Mouse (Mus musculus): ENCODE results near the gene Txn2. TPM values are rescaled to one million over a fixed set of nuclear protein-coding genes. Genes with fewer than 3 reads are reported as not detected.
A peak's percentile ranks its signal among the peaks of the same experiment; 100 is the strongest.

Gene Txn2
- polyA plus RNA-seq, 1 experiment from 2014 or later: 249 TPM

DNA sequence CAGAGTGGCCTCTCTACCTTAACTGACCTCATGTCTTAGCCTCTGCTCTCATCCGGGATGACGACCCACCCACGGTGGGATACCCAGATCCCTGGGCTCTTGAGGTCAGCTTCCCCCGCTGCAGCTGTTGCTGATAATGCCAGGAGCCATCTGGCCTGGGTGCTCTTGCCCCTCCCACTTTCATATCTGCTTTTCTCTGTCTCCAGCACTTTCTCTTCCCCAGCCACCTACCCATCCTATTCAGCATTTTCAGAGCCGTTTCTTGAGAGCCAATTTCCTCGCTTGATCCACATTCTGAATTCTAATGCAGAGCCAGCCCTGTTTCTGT is 2.8 kb upstream of the Txn2 start:
- WGBS (ENCODE audit: insufficient replicate concordance): 20% methylated on average over 6 of the region's 6 CpGs
- peaks cover 63% of the 10 kb centered on the region for H3K4me1 ChIP-seq
- peak; percentile 61 for ATAC-seq
- peaks cover 15% of the 10 kb centered on the region; the same call in 1 of the 2 replicates for H3K27me3 ChIP-seq (replicated peaks)
- H3K4me2 ChIP-seq: peak overlapping the region; percentile 88
- H3K36me3 ChIP-seq: peaks cover 11% of the 10 kb centered on the region
- H3K9ac ChIP-seq: peak overlapping the region; percentile 53
- H3K27ac ChIP-seq: peak overlapping the region; percentile 86
- no peaks in the 10 kb centered on the region for H3K9me3 ChIP-seq (replicated peaks)
- peak overlapping the region; percentile 10 for H3K4me3 ChIP-seq

DNA sequence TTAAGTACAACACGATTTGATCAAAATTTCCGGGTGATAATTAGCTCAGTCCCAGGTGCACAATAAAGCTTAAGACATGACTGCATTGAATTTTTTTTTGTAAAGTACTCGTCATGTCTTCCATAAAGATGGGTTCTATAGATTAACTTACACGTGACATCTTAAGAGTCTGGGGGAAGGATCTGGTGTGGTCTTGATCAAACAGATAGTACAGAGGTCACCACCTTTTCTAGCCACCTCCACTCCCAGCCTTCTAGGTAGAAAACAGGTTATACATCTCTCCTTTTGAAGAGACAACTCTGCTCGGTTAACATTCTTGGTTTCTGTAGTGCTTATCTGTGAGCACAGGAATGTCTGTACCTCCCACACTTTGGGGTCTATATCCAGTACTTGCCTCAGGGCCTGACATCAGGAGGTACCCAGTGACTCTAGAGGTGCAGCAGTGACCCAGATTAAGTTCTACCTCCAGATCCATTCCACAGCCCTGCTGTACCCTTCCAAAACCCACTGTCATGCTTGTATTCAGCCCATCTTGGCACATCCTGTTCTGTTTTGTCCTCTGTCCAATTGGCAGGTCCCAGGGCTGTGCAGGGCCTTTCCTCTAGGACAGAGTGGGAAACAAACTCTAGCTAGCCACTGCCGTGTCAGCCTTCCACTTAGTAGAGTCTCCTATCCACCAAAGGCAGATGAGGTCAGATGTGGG is 2.3 kb upstream of the Txn2 start:
- Histone ChIP-seq H3K4me3 (peak overlapping the region; percentile 10), H3K4me1 (peaks cover 67% of the 10 kb centered on the region), H3K27ac (peak overlapping the region; percentile 86), H3K9me3 (replicated peaks) (no peaks in the 10 kb centered on the region), H3K4me2 (peak overlapping the region; percentile 88), H3K9ac (peak overlapping the region; percentile 79), H3K27me3 (replicated peaks) (peaks cover 15% of the 10 kb centered on the region; the same call in 1 of the 2 replicates), H3K36me3 (peaks cover 16% of the 10 kb centered on the region)
- ATAC-seq: peak; percentile 28; the same call in 1 of the 2 replicates
- 44% methylated on average over 6 of the region's 6 CpGs for WGBS (ENCODE audit: insufficient replicate concordance)

DNA sequence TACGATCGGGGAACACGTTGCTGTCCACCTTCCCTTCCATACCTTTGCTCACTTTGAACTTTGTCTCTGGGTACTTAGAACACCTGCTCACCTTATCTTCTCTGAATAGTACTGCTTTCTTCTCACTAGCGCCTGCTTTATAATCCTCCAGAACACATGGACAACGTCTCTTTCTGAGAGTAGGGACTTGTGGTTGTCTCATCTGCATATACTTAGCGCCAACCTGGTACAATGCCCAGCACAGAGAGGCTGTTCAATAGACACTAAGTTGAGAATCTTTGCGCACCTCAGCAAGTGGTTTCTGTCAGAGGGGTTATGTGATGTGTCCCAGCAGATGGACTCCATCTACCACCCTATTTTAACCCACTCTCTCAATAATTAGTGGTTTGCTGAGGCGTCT is 998 bp upstream of the Txn2 start:
- peak overlapping the region; percentile 86 for H3K27ac ChIP-seq
- peak overlapping the region; percentile 82 for H3K4me3 ChIP-seq
- no peak for ATAC-seq
- H3K4me2 ChIP-seq: peak overlapping the region; percentile 88
- WGBS (ENCODE audit: insufficient replicate concordance): 44% methylated on average over 8 of the region's 8 CpGs
- no peaks in the 10 kb centered on the region for H3K9me3 ChIP-seq (replicated peaks)
- H3K27me3 ChIP-seq (replicated peaks): peaks cover 6% of the 10 kb centered on the region; the same call in 1 of the 2 replicates
- H3K36me3 ChIP-seq: peaks cover 30% of the 10 kb centered on the region
- peaks cover 67% of the 10 kb centered on the region for H3K4me1 ChIP-seq
- H3K9ac ChIP-seq: peak overlapping the region; percentile 79

DNA sequence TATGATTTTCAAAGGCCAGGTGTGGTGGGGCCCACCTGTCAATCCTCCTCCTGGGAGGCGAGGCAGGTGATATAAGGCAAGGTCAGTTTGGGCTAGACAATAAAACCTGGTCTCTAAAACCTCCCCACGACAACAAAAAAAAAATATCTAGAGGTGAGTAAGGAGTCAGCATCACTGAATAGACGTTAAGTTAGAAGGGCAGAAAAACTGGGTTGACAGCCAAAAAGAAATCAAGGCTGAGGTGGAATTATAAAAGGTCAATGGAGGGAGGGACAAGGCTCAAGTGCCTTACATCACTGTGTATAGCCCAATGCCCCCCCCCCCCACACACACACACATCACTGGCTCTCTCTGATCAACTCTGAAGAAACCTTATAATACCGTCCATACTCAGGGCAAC is 715 bp downstream of the Txn2 start:
- Histone ChIP-seq H3K9ac (peak overlapping the region; percentile 75), H3K4me2 (peak overlapping the region; percentile 88), H3K27me3 (replicated peaks) (no peaks in the 10 kb centered on the region), H3K9me3 (replicated peaks) (no peaks in the 10 kb centered on the region), H3K4me3 (peak overlapping the region; percentile 82), H3K36me3 (peaks cover 47% of the 10 kb centered on the region), H3K27ac (peak overlapping the region; percentile 86), H3K4me1 (peaks cover 58% of the 10 kb centered on the region)
- WGBS (ENCODE audit: insufficient replicate concordance): 11% methylated on average over 4 of the region's 4 CpGs
- ATAC-seq: no peak

DNA sequence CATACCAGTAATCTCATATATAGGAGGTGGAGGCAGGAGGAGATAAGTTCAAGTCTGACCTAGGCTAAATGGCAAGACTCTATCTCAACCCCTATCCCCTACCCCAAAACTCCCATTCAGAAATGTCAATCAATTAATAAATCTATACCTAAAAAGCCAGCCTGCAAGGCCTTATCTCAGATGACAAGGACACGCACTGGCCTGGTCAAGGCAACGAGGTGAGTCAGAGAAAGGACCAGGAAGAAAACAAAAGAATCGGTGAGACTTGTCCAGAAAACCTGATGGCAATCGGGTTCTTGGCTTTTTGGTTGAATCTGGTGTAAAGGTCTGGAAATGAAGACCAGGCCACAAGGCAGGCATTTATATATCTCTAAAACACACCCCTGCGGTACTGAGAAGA is 1.9 kb downstream of the Txn2 start:
- WGBS (ENCODE audit: insufficient replicate concordance): 71% methylated on average over 5 of the region's 5 CpGs
- no peak overlapping the region; the same call in 1 of the 2 replicates for H3K9ac ChIP-seq
- H3K27ac ChIP-seq: peak overlapping the region; percentile 16; the same call in 1 of the 2 replicates
- H3K9me3 ChIP-seq (replicated peaks): no peaks in the 10 kb centered on the region
- ATAC-seq: no peak
- H3K4me3 ChIP-seq: peak overlapping the region; percentile 82
- H3K4me2 ChIP-seq: peak overlapping the region; percentile 88
- peaks cover 59% of the 10 kb centered on the region for H3K36me3 ChIP-seq
- H3K27me3 ChIP-seq (replicated peaks): no peaks in the 10 kb centered on the region
- H3K4me1 ChIP-seq: peaks cover 54% of the 10 kb centered on the region

DNA sequence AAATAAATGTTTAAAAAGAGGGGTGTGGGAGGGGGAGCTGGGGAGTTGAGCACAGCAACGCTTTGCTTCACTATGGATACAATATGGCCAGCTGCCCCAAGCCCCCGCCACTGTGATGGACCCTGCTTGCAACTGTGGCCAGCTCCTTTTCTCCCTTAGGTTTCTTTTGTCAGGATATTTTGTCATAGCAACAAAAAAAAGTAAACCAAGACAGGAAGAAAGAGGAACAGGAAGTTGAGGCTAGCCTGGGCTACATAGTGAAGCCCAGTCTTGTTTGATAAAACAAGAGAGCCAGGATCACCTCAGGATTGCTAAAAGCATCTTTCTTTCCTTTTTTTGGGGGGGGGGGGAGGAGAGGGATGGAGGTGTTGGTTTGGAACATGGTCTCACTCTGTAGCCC is 3.6 kb downstream of the Txn2 start:
- peaks cover 41% of the 10 kb centered on the region for H3K4me1 ChIP-seq
- no peak for ATAC-seq

DNA sequence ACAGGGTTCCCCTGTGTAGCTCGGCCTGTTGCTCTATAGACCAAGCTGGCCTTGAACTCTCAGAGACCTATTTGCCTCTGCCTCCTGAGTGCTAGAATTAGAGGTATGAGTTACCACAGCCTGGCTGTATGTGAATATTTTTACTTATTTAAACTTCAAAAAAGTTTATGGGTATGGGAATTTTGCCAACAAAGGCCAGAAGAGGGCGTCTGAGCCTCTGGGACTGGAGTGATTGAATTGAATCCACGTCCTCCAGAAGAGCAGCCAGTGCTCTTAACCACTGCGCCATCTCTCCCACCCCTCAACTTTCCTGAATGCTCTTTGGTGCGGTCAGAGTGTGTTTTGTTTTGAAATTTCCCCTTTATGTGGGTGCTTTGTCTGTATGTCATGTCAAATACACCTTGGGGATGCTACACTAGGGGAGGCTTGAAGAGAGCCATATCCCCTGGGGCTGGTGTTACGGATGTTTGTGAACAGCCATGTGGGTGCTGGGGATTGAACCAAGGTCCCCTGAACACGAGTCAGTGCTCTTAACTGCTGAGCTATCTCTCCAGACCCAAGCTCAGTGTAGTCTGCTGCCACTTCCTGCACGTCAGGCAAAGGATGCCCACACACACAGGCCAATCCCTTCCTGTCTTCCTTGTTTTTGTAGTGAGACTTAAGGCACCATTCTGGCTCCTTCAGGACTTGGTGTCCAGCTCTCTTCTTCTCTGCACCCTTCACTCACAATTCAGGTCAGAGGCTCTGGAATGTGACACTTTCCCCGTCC is 5.4 kb downstream of the Txn2 start:
- WGBS (ENCODE audit: insufficient replicate concordance): 65% methylated on average over 9 of the region's 9 CpGs
- Histone ChIP-seq H3K9me3 (replicated peaks) (no peaks in the 10 kb centered on the region), H3K4me3 (no peak overlapping the region), H3K4me2 (no peak overlapping the region), H3K27ac (peak overlapping the region; percentile 21), H3K36me3 (peaks cover 92% of the 10 kb centered on the region), H3K4me1 (peaks cover 31% of the 10 kb centered on the region), H3K9ac (no peak overlapping the region), H3K27me3 (replicated peaks) (no peaks in the 10 kb centered on the region)
- no peak for ATAC-seq

More for the DNA sequence above, 3.6 kb downstream of the Txn2 start:
- 84% methylated on average over 2 of the region's 2 CpGs for WGBS (ENCODE audit: insufficient replicate concordance)
- Histone ChIP-seq H3K4me3 (no peak overlapping the region), H3K36me3 (peaks cover 76% of the 10 kb centered on the region), H3K27ac (no peak overlapping the region), H3K27me3 (replicated peaks) (no peaks in the 10 kb centered on the region), H3K9me3 (replicated peaks) (no peaks in the 10 kb centered on the region), H3K4me2 (no peak overlapping the region), H3K9ac (no peak overlapping the region)

DNA sequence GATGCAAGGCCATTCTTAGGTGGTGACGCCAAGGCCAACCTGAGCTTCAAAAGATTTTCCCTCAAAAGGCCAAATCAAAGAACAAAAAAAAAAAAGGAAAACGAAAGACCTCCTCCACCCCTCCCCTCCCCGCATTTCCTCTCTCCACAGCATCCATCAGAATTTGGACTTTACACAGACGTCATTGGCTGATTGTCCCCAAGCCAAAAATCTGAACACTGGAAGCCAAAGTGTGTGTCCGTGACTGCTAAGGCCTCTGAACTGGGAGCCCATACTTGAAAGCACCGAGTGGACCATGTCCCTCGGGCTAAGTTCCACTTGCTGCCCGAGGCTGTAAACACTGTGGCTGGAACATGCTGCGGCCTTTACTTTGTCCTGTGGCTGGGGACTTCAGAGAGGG is 6.1 kb downstream of the Txn2 start:
- Histone ChIP-seq H3K27me3 (replicated peaks) (no peaks in the 10 kb centered on the region), H3K4me1 (peaks cover 24% of the 10 kb centered on the region), H3K9me3 (replicated peaks) (no peaks in the 10 kb centered on the region), H3K36me3 (peaks cover 99% of the 10 kb centered on the region), H3K4me3 (no peak overlapping the region), H3K9ac (no peak overlapping the region), H3K27ac (peak overlapping the region; percentile 36; the same call in 1 of the 2 replicates), H3K4me2 (no peak overlapping the region)
- WGBS (ENCODE audit: insufficient replicate concordance): 67% methylated on average over 9 of the region's 9 CpGs
- no peak for ATAC-seq

DNA sequence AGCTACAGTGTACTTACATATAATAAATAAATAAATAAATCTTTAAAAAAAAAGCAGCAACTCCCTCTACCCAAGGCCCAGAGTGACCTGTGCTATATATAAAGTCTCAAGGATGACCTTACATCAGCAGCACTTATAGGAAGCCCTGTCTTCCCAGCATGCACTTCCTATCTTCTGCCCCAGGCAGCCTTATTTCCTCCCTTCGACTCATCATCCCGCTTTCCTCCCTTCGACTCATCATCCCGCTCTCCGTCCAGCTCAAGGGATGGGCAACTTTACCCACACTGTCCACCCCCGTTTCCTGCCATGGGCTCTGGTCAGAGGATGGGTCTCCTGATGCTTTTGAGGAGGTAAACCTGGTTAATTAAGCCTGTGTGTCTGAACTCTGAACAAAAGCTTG is 7.2 kb downstream of the Txn2 start:
- peaks cover 14% of the 10 kb centered on the region for H3K4me1 ChIP-seq
- no peaks in the 10 kb centered on the region for H3K27me3 ChIP-seq (replicated peaks)
- 75% methylated on average over 6 of the region's 6 CpGs for WGBS (ENCODE audit: insufficient replicate concordance)
- no peak for ATAC-seq
- no peak overlapping the region for H3K4me3 ChIP-seq
- peak overlapping the region; percentile 36; the same call in 1 of the 2 replicates for H3K27ac ChIP-seq
- no peak overlapping the region for H3K4me2 ChIP-seq
- H3K9me3 ChIP-seq (replicated peaks): no peaks in the 10 kb centered on the region
- H3K36me3 ChIP-seq: peaks cover 97% of the 10 kb centered on the region
- no peak overlapping the region for H3K9ac ChIP-seq

DNA sequence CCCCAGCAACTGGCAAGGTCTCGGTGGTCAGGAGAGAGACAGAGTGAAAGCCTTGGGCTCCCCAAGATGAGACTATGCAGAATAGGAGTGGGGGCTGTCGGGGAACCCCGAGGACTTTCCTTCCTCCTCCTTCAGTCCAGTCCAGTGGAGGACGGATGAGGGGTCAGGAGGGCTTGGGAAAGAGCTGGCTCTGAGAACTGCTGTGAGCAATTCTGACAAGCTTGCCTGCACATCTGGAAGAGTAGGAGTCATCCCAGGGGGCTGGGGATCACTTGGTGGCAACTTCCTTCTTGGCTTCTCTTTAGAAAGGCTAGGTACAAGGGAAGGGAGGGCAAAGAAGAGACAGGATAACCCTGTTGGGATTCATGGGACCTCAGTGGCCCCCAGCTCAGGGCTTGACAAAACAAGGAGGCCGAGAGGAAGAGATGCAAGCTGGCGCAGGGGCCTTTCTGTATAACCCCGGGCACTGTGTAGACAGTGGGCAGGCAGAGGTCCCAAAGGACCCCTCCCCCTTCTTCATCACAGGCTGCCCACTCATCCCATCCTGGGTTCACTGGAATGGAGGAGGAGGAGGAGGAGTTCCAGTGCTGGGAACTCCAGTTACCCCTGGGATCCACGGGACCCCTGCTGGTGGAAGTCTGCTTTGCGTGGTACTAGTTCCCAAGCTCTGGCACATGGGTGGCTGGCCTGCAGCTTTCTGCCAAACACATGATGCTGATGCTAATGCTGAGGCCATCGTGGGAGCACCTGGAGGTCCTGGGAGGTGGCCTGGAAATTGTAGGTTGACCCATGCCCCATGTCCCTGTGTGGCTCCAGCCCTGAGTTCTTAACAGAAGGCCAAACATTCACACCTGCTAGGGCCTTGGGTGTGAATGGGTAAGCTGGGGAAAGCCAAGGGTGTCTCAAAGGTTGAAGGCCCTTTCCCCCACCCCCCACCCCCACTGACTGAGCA is 8.0 kb downstream of the Txn2 start:
- Histone ChIP-seq H3K27ac (no peak overlapping the region), H3K4me2 (no peak overlapping the region), H3K9ac (no peak overlapping the region), H3K27me3 (replicated peaks) (no peaks in the 10 kb centered on the region), H3K9me3 (replicated peaks) (no peaks in the 10 kb centered on the region), H3K4me3 (no peak overlapping the region), H3K4me1 (peaks cover 10% of the 10 kb centered on the region; the same call in 1 of the 2 replicates), H3K36me3 (peaks cover 97% of the 10 kb centered on the region)
- 80% methylated on average over 10 of the region's 10 CpGs for WGBS (ENCODE audit: insufficient replicate concordance)
- no peak for ATAC-seq

DNA sequence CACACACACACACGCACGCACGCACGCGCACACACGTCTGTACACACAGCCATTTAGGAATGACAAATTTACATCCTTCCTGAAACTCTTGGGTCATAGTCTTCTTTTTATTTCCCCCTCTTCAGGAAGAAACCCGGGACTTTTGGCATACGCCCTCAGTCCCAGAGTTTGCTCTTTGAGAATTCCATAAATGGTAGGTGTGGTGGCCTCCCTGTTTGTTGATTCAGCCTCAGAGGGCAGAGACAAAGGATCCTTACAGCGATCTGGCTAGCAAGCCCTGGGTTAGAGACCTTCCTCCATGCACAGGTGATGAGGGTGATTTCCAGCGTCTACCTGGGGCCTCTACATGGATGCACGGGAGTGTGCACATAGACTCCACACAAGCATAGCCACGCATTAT is 9.4 kb downstream of the Txn2 start:
- H3K4me1 ChIP-seq: peaks cover 10% of the 10 kb centered on the region; the same call in 1 of the 2 replicates
- 89% methylated on average over 12 of the region's 12 CpGs for WGBS (ENCODE audit: insufficient replicate concordance)
- no peaks in the 10 kb centered on the region for H3K9me3 ChIP-seq (replicated peaks)
- H3K36me3 ChIP-seq: peaks cover 97% of the 10 kb centered on the region
- no peak overlapping the region for H3K9ac ChIP-seq
- ATAC-seq: no peak
- H3K27me3 ChIP-seq (replicated peaks): no peaks in the 10 kb centered on the region
- H3K4me3 ChIP-seq: no peak overlapping the region
- H3K27ac ChIP-seq: no peak overlapping the region
- H3K4me2 ChIP-seq: no peak overlapping the region
